Mouse (Mus musculus): ENCODE measurements at regions not wholly inside any gene's neighbourhood (a gene's known extent, or its start where the extent isn't known, plus 50 kb on each side); places are given as distances from the start of the nearest gene placed in this dataset.

GRCm38 (mm10) chr2:158949418-158949817 is 154.8 kb downstream of the Dhx35 start:
- no peak overlapping the region for H3K27ac ChIP-seq (ENCODE audit: insufficient read depth, low read depth)
- TF ChIP-seq ETS1 (conservative IDR thresholded peaks at IDR 0.05; ENCODE audit: low read depth, low read length) (no peak), EP300 (IDR thresholded peaks at IDR 0.05; ENCODE audit: low read length) (no peak), CTCF (conservative IDR thresholded peaks at IDR 0.05 in 1 of 2, IDR thresholded peaks at IDR 0.05 in 1 of 2; ENCODE audit: low read depth in 2 of 2, low read length in 2 of 2) (no peak), USF2 (conservative IDR thresholded peaks at IDR 0.05; ENCODE audit: low read depth, low read length) (no peak), ZNF384 (IDR thresholded peaks at IDR 0.05; ENCODE audit: low read depth, low read length) (no peak), NRF1 (IDR thresholded peaks at IDR 0.05; ENCODE audit: low read depth, low read length) (no peak), IRF4 (IDR thresholded peaks at IDR 0.05; ENCODE audit: low read depth, low read length) (no peak), ZC3H11A (IDR thresholded peaks at IDR 0.05; ENCODE audit: low read depth, low read length) (no peak), ZKSCAN1 (IDR thresholded peaks at IDR 0.05; ENCODE audit: borderline replicate concordance, low read depth, low read length) (no peak), ZMIZ1 (IDR thresholded peaks at IDR 0.05; ENCODE audit: low read depth, low read length) (no peak), RAD21 (IDR thresholded peaks at IDR 0.05; ENCODE audit: low read depth, low read length) (no peak), POLR2A (IDR thresholded peaks at IDR 0.05; ENCODE audit: low read depth, low read length) (no peak)
- H3K9ac ChIP-seq (ENCODE audit: insufficient read depth, low read depth) = no peak overlapping the region
- no peak for DNase-seq (ENCODE audit: extremely low read depth)
- dilution Hi-C loops (cut with MboI; ENCODE audit: extremely low pct_ligation_motif_present, extremely low pct_unique_long_range_greater_than_20kb, low sequenced_read_pairs) = no loop called here
- no peaks in the 10 kb centered on the region for H3K9me3 ChIP-seq (replicated peaks; ENCODE audit: low read length)
- H3K27me3 ChIP-seq (replicated peaks) = no peaks in the 10 kb centered on the region
- in situ Hi-C loops (cut with MboI; ENCODE audit: low pct_ligation_motif_present, low pct_unique_long_range_greater_than_20kb, low sequenced_read_pairs) = no loop called here
- H3K4me3 ChIP-seq (replicated peaks in 1 of 3; ENCODE audit: low read depth in 2 of 3, low read length in 2 of 3, poor library complexity in 1 of 3) = no peak overlapping the region
- peaks cover 0 to 10% of the 10 kb centered on the region in 2 experiments; a peak in 2 of 4 replicates for H3K4me1 ChIP-seq (ENCODE audit: control insufficient read depth in 1 of 2, insufficient read depth in 2 of 2)
- H3K4me2 ChIP-seq (ENCODE audit: insufficient read depth, low read depth, poor library complexity, severe bottlenecking) = no peak overlapping the region
- H3K79me2 ChIP-seq (replicated peaks; ENCODE audit: control insufficient read depth, extremely low read depth, insufficient read depth, poor library complexity, severe bottlenecking) = no peaks in the 10 kb centered on the region
- H3K36me3 ChIP-seq (replicated peaks in 1 of 2; ENCODE audit: control insufficient read depth in 1 of 2, insufficient read depth in 1 of 2, low read length in 1 of 2) = no peaks in the 10 kb centered on the region

- Histone ChIP-seq H3K27me3 (replicated peaks) (no peaks in the 10 kb centered on the region), H3K36me3 (replicated peaks in 1 of 2; ENCODE audit: control insufficient read depth in 1 of 2, insufficient read depth in 1 of 2, low read length in 1 of 2) (no peaks in the 10 kb centered on the region), H3K79me2 (replicated peaks; ENCODE audit: control insufficient read depth, extremely low read depth, insufficient read depth, poor library complexity, severe bottlenecking) (no peaks in the 10 kb centered on the region), H3K9ac (ENCODE audit: insufficient read depth, low read depth) (no peak overlapping the region), H3K4me2 (ENCODE audit: insufficient read depth, low read depth, poor library complexity, severe bottlenecking) (no peak overlapping the region), H3K4me3 (replicated peaks in 1 of 3; ENCODE audit: low read depth in 2 of 3, low read length in 2 of 3, poor library complexity in 1 of 3) (no peak overlapping the region), H3K4me1 (ENCODE audit: control insufficient read depth in 1 of 2, insufficient read depth in 2 of 2) (peaks cover 0 to 10% of the 10 kb centered on the region in 2 experiments; a peak in 3 of 4 replicates), H3K9me3 (replicated peaks; ENCODE audit: low read length) (no peaks in the 10 kb centered on the region), H3K27ac (ENCODE audit: insufficient read depth, low read depth) (no peak overlapping the region)
- peak; percentile 6 for DNase-seq (ENCODE audit: extremely low read depth)
- in situ Hi-C loops (cut with MboI; ENCODE audit: low pct_ligation_motif_present, low pct_unique_long_range_greater_than_20kb, low sequenced_read_pairs) (no loop called here), dilution Hi-C loops (cut with MboI; ENCODE audit: extremely low pct_ligation_motif_present, extremely low pct_unique_long_range_greater_than_20kb, low sequenced_read_pairs) (no loop called here)
- TF ChIP-seq PAX5 (IDR thresholded peaks at IDR 0.05; ENCODE audit: low read length) (no peak), NRF1 (IDR thresholded peaks at IDR 0.05; ENCODE audit: low read depth, low read length) (no peak), TCF12 (IDR thresholded peaks at IDR 0.05; ENCODE audit: low read depth, low read length) (no peak), MYC (IDR thresholded peaks at IDR 0.05; ENCODE audit: low read depth, low read length) (no peak), ETS1 (conservative IDR thresholded peaks at IDR 0.05; ENCODE audit: low read depth, low read length) (no peak), MAZ (IDR thresholded peaks at IDR 0.05; ENCODE audit: low read depth, low read length) (no peak), USF1 (IDR thresholded peaks at IDR 0.05; ENCODE audit: low read depth, low read length) (no peak), GABPA (IDR thresholded peaks at IDR 0.05; ENCODE audit: insufficient replicate concordance, low read depth, low read length) (no peak), POLR2A (IDR thresholded peaks at IDR 0.05; ENCODE audit: low read depth, low read length) (no peak), UBTF (IDR thresholded peaks at IDR 0.05; ENCODE audit: low read depth, low read length) (no peak), TBP (conservative IDR thresholded peaks at IDR 0.05; ENCODE audit: low read depth, low read length) (no peak), MXI1 (IDR thresholded peaks at IDR 0.05; ENCODE audit: low read depth, low read length) (no peak), ZKSCAN1 (IDR thresholded peaks at IDR 0.05; ENCODE audit: borderline replicate concordance, low read depth, low read length) (no peak), MEF2A (IDR thresholded peaks at IDR 0.05; ENCODE audit: borderline replicate concordance, low read depth, low read length) (no peak), MAFK (IDR thresholded peaks at IDR 0.05; ENCODE audit: insufficient replicate concordance, low read length) (no peak), E2F4 (IDR thresholded peaks at IDR 0.05; ENCODE audit: insufficient replicate concordance, low read depth, low read length) (no peak), KAT2A (IDR thresholded peaks at IDR 0.05; ENCODE audit: insufficient replicate concordance, low read length) (no peak), CHD1 (IDR thresholded peaks at IDR 0.05; ENCODE audit: low read depth, low read length) (no peak)
Observed at GRCm38 (mm10) chr2:158951061-158951460, 156.5 kb downstream of the Dhx35 start.
